Mouse (Mus musculus) T-cell, adult 2 months (primary cell): ENCODE data around the gene Gdpd3.
"Not testable (repeated sequence)": the region's sequence is repeated elsewhere in the genome, so short reads cannot be mapped to it uniquely, and the experiment has no call there.

Source experiments
- DNase-seq: peaks from one replicate; pipeline ENCODE4 v3.0.0; 2022; ENCODE audit warnings: low spot score

Gdpd3 gene

GRCm38 (mm10) chr7:126766201-126766600, at the start of gene Gdpd3:
Gene Gdpd3, plus strand, starts transcription at chr7:126766334.
- no peak for DNase-seq

GRCm38 (mm10) chr7:126717566-126717965, 48.6 kb upstream of the Gdpd3 start:
- DNase-seq: no peak

GRCm38 (mm10) chr7:126718787-126719337, 47.3 kb upstream of the Gdpd3 start:
- no peak for DNase-seq

GRCm38 (mm10) chr7:126721635-126722034, 44.5 kb upstream of the Gdpd3 start:
- no peak for DNase-seq

GRCm38 (mm10) chr7:126725077-126725476, 41.1 kb upstream of the Gdpd3 start:
- DNase-seq: no peak

- no peak for DNase-seq
These were observed 40.5 kb upstream of the Gdpd3 start for GRCm38 (mm10) chr7:126725667-126726066.

- DNase-seq: not testable (repeated sequence)
These were observed 35.8 kb upstream of the Gdpd3 start for GRCm38 (mm10) chr7:126730256-126730789.

- no peak for DNase-seq
These were observed 30.0 kb upstream of the Gdpd3 start for GRCm38 (mm10) chr7:126736122-126736521.

- DNase-seq: no peak
These were observed 26.6 kb upstream of the Gdpd3 start for GRCm38 (mm10) chr7:126739551-126739950.

GRCm38 (mm10) chr7:126740132-126740735, 25.9 kb upstream of the Gdpd3 start:
- no peak for DNase-seq

GRCm38 (mm10) chr7:126740977-126741376, 25.2 kb upstream of the Gdpd3 start:
- DNase-seq: no peak

GRCm38 (mm10) chr7:126741452-126741851, 24.7 kb upstream of the Gdpd3 start:
- no peak for DNase-seq

GRCm38 (mm10) chr7:126741964-126742482, 24.1 kb upstream of the Gdpd3 start:
- no peak for DNase-seq

GRCm38 (mm10) chr7:126746066-126746465, 20.1 kb upstream of the Gdpd3 start:
- no peak for DNase-seq

- DNase-seq: no peak
These were observed 19.3 kb upstream of the Gdpd3 start for GRCm38 (mm10) chr7:126746798-126747197.

GRCm38 (mm10) chr7:126748824-126749223, 17.3 kb upstream of the Gdpd3 start:
- DNase-seq: no peak

GRCm38 (mm10) chr7:126749582-126750343, 16.4 kb upstream of the Gdpd3 start:
- no peak for DNase-seq

GRCm38 (mm10) chr7:126754866-126755265, 11.3 kb upstream of the Gdpd3 start:
- peak; percentile 53 for DNase-seq

- no peak for DNase-seq
These were observed 7.6 kb upstream of the Gdpd3 start for GRCm38 (mm10) chr7:126758539-126758938.

- DNase-seq: peak; percentile 93
These were observed 7.0 kb upstream of the Gdpd3 start, which contains the start of gene Mapk3 for GRCm38 (mm10) chr7:126759050-126759671. Gene Mapk3, plus strand, starts transcription at chr7:126759601.

- DNase-seq: no peak
These were observed 6.3 kb upstream of the Gdpd3 start for GRCm38 (mm10) chr7:126759672-126760390.

GRCm38 (mm10) chr7:126760391-126760802, 5.7 kb upstream of the Gdpd3 start:
- no peak for DNase-seq
